Mouse (Mus musculus): ENCODE measurements around the gene Armcx1. TPM values are rescaled to one million over a fixed set of nuclear protein-coding genes. Genes with fewer than 3 reads are reported as not detected.
"Not testable (repeated sequence)": the region's sequence is repeated elsewhere in the genome, so short reads cannot be mapped to it uniquely, and the experiment has no call there.

The Armcx1 gene
- 59.4 and 66.0 TPM in 2 replicates for polyA plus RNA-seq (2012; rRNA removed)

GRCm38 (mm10) chrX:134717752-134718308, at the start of gene Armcx1:
Gene Armcx1 (plus strand): TSS chrX:134717963.
- TF ChIP-seq CTCF (IDR thresholded peaks at IDR 0.05; ENCODE audit: borderline replicate concordance, extremely low read depth, insufficient read depth, insufficient read length) (no peak), POLR2A (IDR thresholded peaks at IDR 0.05; ENCODE audit: borderline replicate concordance, extremely low read depth, insufficient read depth, insufficient read length, poor library complexity, severe bottlenecking) (peak; percentile 79; the same call in 1 of the 2 replicates)
- DNase-seq (ENCODE audit: low read depth): peak; percentile 95

DNA sequence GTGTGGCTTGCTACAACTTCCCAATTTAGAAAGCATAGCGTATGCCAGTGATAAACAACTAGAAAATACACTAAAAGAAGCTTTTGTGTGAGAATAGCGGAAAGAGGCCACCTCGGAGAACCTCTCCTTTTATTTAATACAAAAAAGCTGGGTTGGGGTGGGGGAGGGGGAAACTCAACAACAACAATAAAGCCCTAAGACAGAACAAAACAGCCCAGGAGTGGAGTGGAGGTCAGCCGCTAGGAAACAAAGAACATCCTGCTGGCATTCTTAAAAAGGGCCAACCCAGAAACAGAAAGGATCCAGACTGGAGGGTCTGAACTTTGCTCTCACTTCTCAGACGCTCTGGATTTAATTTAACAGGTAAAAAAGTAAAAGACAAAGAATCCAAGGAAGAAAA, 42.7 kb upstream of the Armcx1 start:
- TF ChIP-seq CTCF (IDR thresholded peaks at IDR 0.05; ENCODE audit: borderline replicate concordance, extremely low read depth, insufficient read depth, insufficient read length) (no peak), POLR2A (IDR thresholded peaks at IDR 0.05; ENCODE audit: borderline replicate concordance, extremely low read depth, insufficient read depth, insufficient read length, poor library complexity, severe bottlenecking) (no peak)
- DNase-seq (ENCODE audit: low read depth): peak; percentile 67

DNA sequence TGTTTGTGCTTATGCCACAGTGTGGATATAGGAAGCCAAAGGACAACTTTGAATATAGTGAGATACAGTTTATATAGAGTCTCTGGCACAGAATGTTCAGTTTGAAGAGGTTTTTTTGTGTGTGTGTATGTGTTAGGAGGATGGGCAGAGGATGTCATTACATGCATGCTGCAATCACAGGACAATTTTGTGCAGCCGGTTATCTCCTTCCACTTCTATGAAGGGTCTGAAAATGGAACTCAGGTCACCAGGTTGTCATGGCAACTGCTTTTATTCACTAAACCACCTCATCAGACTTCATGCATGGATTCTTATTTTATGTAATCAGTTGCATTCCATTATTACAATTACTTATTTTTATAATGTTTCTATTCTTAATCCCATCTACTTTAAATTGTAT, 41.8 kb upstream of the Armcx1 start:
- peak; percentile 66 for DNase-seq (ENCODE audit: low read depth)
- no peak for TF ChIP-seq CTCF (IDR thresholded peaks at IDR 0.05; ENCODE audit: borderline replicate concordance, extremely low read depth, insufficient read depth, insufficient read length)
- TF ChIP-seq POLR2A (IDR thresholded peaks at IDR 0.05; ENCODE audit: borderline replicate concordance, extremely low read depth, insufficient read depth, insufficient read length, poor library complexity, severe bottlenecking): no peak

DNA sequence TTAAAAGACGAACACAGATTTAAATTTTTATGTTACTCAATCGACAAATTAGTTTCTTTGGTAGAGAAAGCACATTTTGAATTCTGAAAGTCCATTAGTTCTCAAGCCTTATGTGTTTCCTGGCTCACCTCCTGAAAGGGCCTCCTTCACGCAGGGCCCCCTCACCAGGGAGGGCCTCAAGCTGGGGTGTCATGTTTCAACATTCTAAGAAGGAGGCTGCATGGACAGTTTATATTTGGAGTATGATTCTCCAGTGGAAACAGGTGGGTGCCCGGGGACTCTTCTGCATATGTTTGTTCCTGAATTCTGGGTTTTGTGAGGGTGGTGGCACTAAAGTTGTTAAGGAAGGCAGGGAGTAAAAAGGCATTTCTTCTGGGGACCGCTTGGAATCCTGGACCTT, 32.8 kb upstream of the Armcx1 start:
- no peak for TF ChIP-seq CTCF (IDR thresholded peaks at IDR 0.05; ENCODE audit: borderline replicate concordance, extremely low read depth, insufficient read depth, insufficient read length)
- TF ChIP-seq POLR2A (IDR thresholded peaks at IDR 0.05; ENCODE audit: borderline replicate concordance, extremely low read depth, insufficient read depth, insufficient read length, poor library complexity, severe bottlenecking): no peak
- DNase-seq (ENCODE audit: low read depth): peak; percentile 53

GRCm38 (mm10) chrX:134686267-134686666, 31.5 kb upstream of the Armcx1 start, which contains the start of gene Armcx4:
Gene Armcx4 (plus strand): TSS chrX:134686519.
- peak; percentile 98 for DNase-seq (ENCODE audit: low read depth)
- TF ChIP-seq CTCF (IDR thresholded peaks at IDR 0.05; ENCODE audit: borderline replicate concordance, extremely low read depth, insufficient read depth, insufficient read length) (no peak), POLR2A (IDR thresholded peaks at IDR 0.05; ENCODE audit: borderline replicate concordance, extremely low read depth, insufficient read depth, insufficient read length, poor library complexity, severe bottlenecking) (peak; percentile 70)

GRCm38 (mm10) chrX:134686739-134687171, 31.0 kb upstream of the Armcx1 start:
- no peak for TF ChIP-seq POLR2A (IDR thresholded peaks at IDR 0.05; ENCODE audit: borderline replicate concordance, extremely low read depth, insufficient read depth, insufficient read length, poor library complexity, severe bottlenecking)
- TF ChIP-seq CTCF (IDR thresholded peaks at IDR 0.05; ENCODE audit: borderline replicate concordance, extremely low read depth, insufficient read depth, insufficient read length): no peak
- peak; percentile 68 for DNase-seq (ENCODE audit: low read depth)

- TF ChIP-seq CTCF (IDR thresholded peaks at IDR 0.05; ENCODE audit: borderline replicate concordance, extremely low read depth, insufficient read depth, insufficient read length): no peak
- no peak for TF ChIP-seq POLR2A (IDR thresholded peaks at IDR 0.05; ENCODE audit: borderline replicate concordance, extremely low read depth, insufficient read depth, insufficient read length, poor library complexity, severe bottlenecking)
- no peak for DNase-seq (ENCODE audit: low read depth)
Measured at GRCm38 (mm10) chrX:134689676-134690075, 28.1 kb upstream of the Armcx1 start.

DNA sequence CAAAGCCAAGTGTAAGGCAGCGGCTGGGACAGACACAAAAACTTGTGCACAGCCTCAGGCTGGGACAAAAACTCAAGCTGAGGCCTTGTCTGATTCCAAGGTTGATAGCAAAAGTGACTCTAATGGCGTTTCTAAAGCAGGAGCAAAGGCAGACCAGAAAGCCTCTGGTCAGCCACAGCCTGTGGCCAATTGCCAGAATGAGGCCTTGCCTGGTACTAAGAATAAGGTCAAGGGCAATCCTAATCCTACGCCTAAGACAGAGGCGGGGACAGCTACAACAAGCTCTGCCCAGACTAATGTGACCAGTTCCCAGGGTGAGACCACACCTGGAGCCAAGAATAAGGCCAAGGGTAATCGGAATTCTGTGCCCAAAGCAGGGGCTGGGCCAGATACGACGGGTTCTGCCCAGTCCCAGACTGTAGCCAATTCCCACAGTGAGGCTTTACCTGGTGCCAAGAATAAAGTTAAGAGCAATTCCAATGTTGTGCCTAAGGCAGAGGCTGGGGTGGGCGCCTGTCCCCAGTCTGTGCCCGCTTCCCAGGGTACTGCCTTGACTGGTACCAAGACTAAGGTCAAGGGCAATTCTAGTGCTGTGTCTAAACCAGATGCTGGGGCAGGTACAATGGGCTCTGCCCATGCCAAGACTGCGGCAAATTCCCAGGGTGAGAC, 26.8 kb upstream of the Armcx1 start:
- TF ChIP-seq POLR2A (IDR thresholded peaks at IDR 0.05; ENCODE audit: borderline replicate concordance, extremely low read depth, insufficient read depth, insufficient read length, poor library complexity, severe bottlenecking) (no peak), CTCF (IDR thresholded peaks at IDR 0.05; ENCODE audit: borderline replicate concordance, extremely low read depth, insufficient read depth, insufficient read length) (no peak)
- no peak for DNase-seq (ENCODE audit: low read depth)

GRCm38 (mm10) chrX:134691540-134691935, 26.2 kb upstream of the Armcx1 start:
- DNase-seq (ENCODE audit: low read depth): no peak

DNA sequence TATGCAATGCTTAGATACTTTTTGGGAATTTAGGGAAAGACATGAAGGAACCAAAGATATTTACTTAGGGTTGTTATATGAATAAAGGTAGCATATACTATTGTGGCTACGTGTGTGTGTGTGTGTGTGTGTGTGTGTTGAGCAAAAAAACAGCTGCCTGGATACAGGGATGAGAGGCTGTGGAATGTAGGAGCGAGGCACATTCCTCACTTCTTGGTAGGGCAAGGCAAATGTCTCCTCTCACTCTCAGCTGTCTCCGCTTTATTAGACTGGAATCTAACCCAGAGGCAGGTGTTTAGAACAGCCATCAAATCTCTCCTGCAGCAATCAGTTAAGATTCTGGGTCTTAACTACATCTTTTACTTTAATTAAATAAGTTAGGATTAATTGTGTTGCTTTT, 900 bp upstream of the Armcx1 start:
- peak; percentile 35 for DNase-seq (ENCODE audit: low read depth)
- no peak for TF ChIP-seq CTCF (IDR thresholded peaks at IDR 0.05; ENCODE audit: borderline replicate concordance, extremely low read depth, insufficient read depth, insufficient read length)

More at GRCm38 (mm10) chrX:134691540-134691935, 26.2 kb upstream of the Armcx1 start:
- no peak for TF ChIP-seq CTCF (IDR thresholded peaks at IDR 0.05; ENCODE audit: borderline replicate concordance, extremely low read depth, insufficient read depth, insufficient read length)
- no peak for TF ChIP-seq POLR2A (IDR thresholded peaks at IDR 0.05; ENCODE audit: borderline replicate concordance, extremely low read depth, insufficient read depth, insufficient read length, poor library complexity, severe bottlenecking)

DNA sequence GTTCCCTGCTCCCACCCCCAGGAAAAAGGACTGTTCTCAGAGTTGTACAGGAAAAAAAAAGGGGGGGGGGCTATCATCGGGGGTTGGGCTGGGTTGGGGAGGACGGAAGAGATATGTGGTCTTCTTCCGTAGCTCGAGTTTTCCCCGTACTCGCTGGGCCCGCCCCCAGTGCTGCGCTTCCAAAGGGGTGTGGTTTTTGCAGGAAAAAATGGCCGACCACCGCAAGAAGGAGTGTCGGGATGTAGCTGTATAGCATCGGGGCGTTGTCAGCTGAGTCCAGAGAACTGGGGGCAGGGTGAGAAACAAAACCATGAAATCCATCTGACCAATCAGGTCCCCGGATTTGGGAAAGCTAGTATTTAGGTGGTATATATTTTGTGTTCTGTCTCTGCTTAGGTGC, 761 bp downstream of the Armcx1 start:
- DNase-seq (ENCODE audit: low read depth): peak; percentile 91
- no peak for TF ChIP-seq CTCF (IDR thresholded peaks at IDR 0.05; ENCODE audit: borderline replicate concordance, extremely low read depth, insufficient read depth, insufficient read length)
- TF ChIP-seq POLR2A (IDR thresholded peaks at IDR 0.05; ENCODE audit: borderline replicate concordance, extremely low read depth, insufficient read depth, insufficient read length, poor library complexity, severe bottlenecking): 0 out of 2 replicates have a peak, but pooled peaks have one; percentile 10

GRCm38 (mm10) chrX:134723762-134724161, 6.0 kb downstream of the Armcx1 start:
- DNase-seq (ENCODE audit: low read depth): not testable (repeated sequence)

Data from brain, embryonic 14.5 days (tissue).